Mouse (Mus musculus): ENCODE data around the gene Gm20924.

The Gm20924 gene

DNA sequence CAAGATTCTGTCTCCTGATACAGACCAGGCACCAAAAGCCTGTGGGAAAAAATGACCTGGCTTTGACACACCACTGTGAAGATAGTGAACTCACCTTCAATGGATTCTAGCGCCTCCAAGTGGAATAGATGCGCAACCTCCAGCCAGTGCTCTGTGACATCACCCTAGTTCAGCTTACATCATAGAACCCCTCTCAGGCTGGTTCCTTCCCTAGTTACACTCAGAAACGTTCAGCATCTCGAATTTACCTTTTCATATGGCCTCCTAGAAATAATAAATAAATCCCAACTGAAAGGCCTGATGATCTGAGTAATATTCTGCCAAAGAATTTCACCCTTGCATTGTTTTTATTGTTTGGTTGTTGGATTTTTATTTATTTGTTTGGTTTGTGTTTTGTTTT is at the start of gene Gm20924:
TSS of gene Gm20924 (minus strand) at position 101 of the 400 bp plus-strand sequence.
- no CpG with 5 or more reads among the region's 4 CpGs for WGBS

Data from cerebral cortex, adult 2 months (tissue).